Mouse (Mus musculus) hematopoietic stem cell, adult 5-6 weeks (primary cell): ENCODE data around the gene Cd2bp2. TPM values are rescaled to one million over a fixed set of nuclear protein-coding genes. Genes with fewer than 3 reads are reported as not detected.
A peak's percentile ranks its signal among the peaks of the same experiment; 100 is the strongest.

Experiments used
- ATAC-seq, 2 experiments: fragments of 125-278 bp in 1 of 2; replicated peaks in 1 of 2; 2 replicates each; pipeline ENCODE4 v1.8.0; 2016 to 2017; ENCODE audit warnings: inconsistent platforms in 2 of 2, mild to moderate bottlenecking in 2 of 2, moderate number of reproducible peaks in 2 of 2, low read depth in 1 of 2, moderate TSS enrichment in 1 of 2; ENCODE audit not compliant: low FRiP score in 2 of 2, poor library complexity in 2 of 2, severe bottlenecking in 2 of 2, insufficient read depth in 1 of 2, low TSS enrichment in 1 of 2
- total RNA-seq: library from RNA; stranded (forward); fragments of 172-1452, 232-1000 nt; gene quantifications from 2 replicates; pipeline ENCODE4 v1.2.3, GENCODE M21; 2017

The Cd2bp2 gene
- total RNA-seq, 1 experiment from 2014 or later = 63.9 TPM

DNA sequence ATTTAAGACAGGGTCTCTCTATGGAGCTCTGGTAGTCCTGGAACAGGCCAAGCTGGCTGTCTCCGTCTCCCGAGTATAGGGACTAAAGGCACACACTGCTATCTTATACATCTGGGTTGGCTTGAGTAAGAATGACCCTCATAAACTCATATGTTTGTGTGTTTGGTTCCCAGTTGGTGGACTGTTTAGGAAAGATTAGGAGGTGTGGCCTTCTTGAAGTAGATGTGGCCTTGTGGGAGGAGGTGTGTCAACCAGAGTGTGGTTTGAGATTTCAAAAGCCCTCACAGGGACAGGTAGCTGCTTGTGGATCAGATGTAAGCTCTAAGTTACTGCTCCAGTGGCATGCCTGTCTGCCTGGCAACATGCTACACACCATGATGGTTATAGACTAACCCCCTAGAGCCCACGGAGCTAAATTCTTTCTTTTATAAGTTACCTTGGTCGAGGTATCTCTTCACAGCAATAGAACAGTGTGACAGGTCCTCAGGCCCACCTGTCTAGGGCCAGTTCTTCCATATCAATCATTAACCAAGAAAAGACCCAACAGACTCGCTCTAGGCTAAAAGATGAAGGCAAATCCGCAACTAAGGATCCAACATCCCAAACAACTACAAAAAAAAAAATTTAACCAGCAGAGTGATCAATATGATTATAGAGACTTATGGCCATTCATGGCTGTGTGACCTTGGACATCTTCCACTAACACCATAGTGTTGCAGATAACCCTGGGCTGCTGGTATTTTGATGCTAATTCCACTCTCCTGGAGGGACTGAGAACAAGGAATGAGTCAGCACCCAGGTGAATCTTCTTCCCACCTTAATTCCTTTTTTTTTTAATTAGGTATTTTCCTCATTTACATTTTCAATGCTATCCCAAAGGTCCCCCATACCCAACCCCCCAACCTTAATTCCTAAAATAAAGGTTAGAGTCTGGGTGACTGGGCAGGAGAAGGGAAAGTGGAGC, 27.9 kb upstream of the Cd2bp2 start:
- ATAC-seq = no peak

GRCm38 (mm10) chr7:127223106-127223505, 27.3 kb upstream of the Cd2bp2 start:
- no peak for ATAC-seq

DNA sequence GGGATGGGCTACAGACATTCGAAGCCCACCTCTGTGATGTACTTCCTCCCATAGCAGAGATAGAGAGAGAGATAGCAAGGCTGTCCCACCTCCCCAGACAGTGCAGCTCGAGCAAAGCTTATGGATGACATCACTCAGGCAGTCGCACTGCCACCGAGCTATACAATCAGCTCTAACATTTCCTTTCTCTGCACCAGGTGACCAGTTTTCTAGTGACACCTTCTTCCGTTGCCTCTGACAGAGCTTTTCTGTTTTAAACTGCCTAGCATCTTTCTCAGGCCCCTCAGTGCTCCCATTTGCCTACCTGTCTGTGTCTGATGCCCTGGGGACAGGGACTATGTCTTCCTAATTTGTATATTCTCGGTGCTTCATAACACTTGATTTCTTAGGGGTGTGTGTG, 24.6 kb upstream of the Cd2bp2 start:
- ATAC-seq = no peak

GRCm38 (mm10) chr7:127218670-127219069, 22.8 kb upstream of the Cd2bp2 start:
- ATAC-seq = peak; percentile 3 to 32; a peak in 2 of 4 replicates

GRCm38 (mm10) chr7:127217901-127218642, 22.2 kb upstream of the Cd2bp2 start:
- ATAC-seq = peak; percentile 49 to 68; a peak in 3 of 4 replicates

GRCm38 (mm10) chr7:127217475-127217874, 21.6 kb upstream of the Cd2bp2 start:
- no peak for ATAC-seq

- no peak for ATAC-seq
Measured at GRCm38 (mm10) chr7:127216307-127216706, 20.5 kb upstream of the Cd2bp2 start.

DNA sequence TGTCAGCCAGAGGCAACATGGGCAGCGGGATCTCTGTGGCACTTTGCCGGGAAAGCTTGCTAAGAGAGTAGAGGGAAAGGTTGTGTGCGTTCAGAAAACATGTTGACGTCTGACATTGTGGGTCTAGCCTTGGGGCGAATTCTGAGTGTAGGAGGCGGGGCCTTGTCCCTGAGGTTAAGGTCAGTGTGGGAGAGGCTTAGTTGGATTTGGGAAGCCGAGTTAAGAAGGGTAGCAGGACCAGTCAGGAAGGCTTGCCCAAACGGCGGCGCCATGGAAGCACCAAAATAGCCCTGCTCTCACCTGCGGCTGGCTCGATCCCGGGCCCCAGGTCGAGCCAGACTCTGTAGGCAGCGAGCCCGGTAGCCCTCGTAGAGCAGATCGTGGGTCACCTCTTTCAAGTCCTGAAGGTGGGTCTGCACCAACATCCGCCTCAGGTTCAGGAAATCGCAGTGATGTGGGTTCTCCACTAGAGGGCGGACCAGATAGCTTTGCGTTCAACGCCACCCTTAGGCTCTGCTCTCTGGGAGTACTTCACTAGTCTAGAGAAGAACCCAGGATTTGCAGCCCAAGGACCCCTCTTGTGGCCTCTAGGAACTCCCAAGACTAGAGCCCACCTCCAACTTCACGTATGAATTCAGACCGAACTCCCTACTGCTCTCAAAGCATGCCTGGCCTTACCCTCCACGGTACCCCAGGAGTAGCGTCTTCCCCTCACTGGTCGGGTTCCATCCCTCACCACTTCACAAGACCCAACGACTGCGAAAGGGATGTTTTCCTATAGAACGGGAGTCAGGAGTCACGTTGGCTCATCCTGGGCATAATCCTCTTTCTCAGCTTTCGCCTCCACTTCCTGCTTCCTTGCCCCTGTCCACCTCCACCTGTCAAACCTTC, 19.4 kb upstream of the Cd2bp2 start:
- peak; percentile 65 for ATAC-seq

DNA sequence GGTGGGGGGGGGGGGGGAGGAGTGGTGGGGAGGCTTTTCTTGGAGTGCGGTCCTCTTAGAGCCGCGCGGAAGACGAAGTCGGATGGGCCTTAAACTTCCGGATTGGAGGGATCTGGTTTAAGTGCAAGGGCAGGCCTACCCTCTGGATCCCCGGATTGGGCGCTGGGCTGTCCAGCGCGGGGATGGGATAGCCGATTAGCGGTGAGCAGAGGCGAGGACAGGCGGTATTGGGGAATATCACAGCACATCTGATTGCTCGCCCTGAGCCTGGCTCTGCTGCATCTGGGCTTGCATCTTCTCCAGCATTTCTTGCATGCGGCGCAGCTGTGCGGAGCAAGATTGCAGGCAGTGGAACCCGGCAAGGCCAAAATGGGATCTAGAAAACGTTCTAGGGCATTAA, 18.7 kb upstream of the Cd2bp2 start:
- no peak for ATAC-seq

DNA sequence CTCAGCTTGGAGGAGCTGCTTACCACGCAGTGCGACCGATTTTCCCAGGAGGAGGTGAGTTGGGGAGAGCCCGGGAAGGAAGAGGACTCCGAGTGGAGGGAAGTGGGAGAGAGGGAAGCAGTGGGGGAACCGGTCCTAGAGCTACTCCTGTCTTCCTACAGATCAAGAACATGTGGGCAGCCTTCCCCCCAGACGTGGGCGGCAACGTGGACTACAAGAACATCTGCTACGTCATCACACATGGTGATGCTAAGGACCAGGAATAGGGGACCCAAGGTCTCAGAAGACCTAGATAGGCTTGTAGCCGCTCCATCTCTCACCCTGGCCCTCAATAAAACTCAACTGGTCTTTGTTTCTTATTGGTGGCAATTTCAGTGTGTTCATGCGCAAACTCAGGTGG, 18.1 kb upstream of the Cd2bp2 start:
- no peak for ATAC-seq

DNA sequence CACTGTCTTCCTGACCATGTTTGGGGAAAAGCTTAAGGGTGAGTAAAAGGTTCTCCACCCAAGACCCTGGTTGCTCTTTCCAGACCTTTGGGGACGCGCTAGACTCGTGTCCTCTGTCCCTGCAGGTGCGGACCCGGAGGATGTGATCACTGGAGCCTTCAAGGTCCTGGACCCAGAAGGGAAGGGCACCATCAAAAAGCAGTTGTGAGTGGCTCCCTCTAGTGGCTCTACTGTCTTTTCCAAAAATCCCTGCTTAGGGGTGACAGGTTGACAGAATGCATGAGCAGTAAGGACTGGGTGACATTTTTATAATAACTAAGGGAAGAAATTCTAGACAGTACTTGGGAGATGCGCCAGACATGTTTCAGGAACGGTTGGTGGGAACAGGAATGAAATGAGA, 17.6 kb upstream of the Cd2bp2 start:
- ATAC-seq = no peak

DNA sequence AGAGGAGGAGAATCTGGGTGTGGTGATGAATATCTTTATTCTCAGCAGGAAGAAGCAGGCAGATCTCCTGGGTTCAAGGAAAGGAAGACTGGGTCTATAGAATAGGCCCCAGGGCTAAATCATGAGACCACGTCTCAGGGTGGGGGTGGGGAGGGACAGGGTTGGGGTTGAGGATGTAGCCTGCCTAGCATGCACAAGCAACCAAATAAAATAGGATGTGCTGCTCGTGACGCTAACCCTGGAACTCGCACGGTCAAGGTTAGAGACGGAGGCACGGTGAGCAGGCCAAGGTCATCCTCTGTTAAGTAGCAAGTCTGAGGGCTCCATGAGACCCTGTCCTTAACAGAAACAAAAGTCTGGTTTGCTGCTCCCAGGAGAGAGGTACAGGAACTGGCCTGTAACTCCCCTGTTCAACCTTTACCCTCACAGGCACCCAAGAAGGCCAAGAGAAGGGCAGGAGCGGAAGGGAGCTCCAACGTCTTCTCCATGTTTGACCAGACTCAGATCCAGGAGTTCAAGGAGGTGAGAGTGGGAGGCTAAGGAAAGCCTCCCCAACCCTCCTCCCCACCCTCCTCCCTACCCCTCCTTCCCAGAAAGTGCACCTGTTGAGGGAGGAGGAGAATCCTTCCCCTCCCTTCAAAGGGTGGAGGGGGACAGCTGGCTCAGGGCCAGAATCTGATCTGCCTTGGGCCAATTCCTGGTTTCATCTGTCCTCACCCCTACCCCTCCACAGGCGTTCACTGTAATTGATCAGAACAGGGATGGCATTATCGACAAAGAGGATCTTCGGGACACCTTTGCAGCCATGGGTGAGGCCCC, 16.8 kb upstream of the Cd2bp2 start:
- no peak for ATAC-seq

DNA sequence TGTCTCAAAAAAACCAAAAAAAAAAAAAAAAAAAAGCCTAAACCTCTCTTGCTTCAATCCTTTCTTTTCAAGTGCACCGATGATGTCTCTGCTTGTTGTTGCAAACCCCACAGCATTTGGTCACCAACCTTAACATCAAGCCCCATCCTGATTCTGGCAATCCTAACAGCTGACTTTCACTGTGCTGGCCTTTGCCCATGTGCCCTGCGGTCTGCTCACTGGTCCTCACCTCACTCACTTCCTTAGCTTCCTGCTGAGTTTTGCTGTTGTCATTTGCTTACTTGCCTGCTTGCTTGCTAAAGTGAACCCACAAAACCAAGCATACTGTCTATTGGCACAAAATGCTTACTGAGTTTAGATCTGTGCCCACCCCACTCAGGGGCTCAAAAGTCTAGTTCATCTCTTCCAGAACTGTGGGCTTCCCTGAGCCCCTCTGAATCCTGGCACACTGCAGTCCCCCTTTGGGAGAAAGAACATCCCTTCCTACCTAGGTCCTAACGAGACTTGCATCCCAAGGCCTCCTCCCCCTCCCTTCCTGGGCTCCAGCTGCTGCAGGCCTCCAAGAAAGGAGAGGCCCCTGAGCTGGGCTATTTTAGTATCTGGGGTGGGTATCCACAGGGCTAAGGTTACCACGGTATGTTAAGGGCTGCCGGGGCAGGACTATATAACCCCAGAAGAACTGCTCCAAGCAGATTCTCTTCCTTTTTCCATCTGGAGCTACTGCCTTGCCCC, 15.3 kb upstream of the Cd2bp2 start:
- peak in 1 of 2 experiments; percentile 26; a peak in 1 of 4 replicates for ATAC-seq

- no peak for ATAC-seq
Measured at GRCm38 (mm10) chr7:127210266-127210665, 14.4 kb upstream of the Cd2bp2 start.

DNA sequence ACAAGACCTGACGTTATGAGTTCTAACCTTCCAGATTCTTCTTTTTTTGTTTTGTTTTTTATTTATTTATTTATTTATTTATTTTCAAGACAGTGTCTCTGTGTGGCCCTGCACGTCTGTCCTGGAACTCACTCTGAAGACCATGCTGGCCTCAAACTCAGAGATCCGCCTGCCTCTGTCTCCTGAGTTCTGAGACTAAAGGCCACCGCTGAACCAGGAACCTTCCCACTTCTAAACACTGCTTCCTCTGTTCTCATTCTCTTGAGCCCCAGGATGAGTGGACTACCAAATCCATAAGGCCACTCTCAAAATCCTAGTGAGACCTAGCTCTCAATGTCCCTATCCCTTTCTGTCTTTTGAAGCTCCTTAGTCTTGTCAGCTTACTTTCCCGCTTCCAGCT, 14.0 kb upstream of the Cd2bp2 start:
- ATAC-seq = no peak
